Mouse (Mus musculus): ENCODE results near the gene Olfr57.
"Not testable (repeated sequence)": the region's sequence is repeated elsewhere in the genome, so short reads cannot be mapped to it uniquely, and the experiment has no call there.

- not testable (repeated sequence) for TF ChIP-seq CTCF (IDR thresholded peaks at IDR 0.05; ENCODE audit: extremely low read depth, insufficient read length, insufficient replicate concordance, low read depth, low read length); POLR2A (IDR thresholded peaks at IDR 0.05; ENCODE audit: low read depth, low read length)
Observed at GRCm38 (mm10) chr10:79057370-79057769, 28.8 kb downstream of the Olfr57 start.

All from small intestine, adult 2 months (tissue).